Mouse (Mus musculus) right cerebral cortex, postnatal 36 days (tissue): ENCODE measurements around the gene Camsap2.

Experiments used
- DNase-seq, 2 experiments: peaks; one replicate each; pipeline ENCODE4 v3.0.0; 2022; ENCODE audit warnings: low spot score in 2 of 2, mixed read lengths in 1 of 2

The Camsap2 gene

GRCm38 (mm10) chr1:136258495-136258894 lies 87.4 kb downstream of the Camsap2 start:
- DNase-seq: no peak

DNA sequence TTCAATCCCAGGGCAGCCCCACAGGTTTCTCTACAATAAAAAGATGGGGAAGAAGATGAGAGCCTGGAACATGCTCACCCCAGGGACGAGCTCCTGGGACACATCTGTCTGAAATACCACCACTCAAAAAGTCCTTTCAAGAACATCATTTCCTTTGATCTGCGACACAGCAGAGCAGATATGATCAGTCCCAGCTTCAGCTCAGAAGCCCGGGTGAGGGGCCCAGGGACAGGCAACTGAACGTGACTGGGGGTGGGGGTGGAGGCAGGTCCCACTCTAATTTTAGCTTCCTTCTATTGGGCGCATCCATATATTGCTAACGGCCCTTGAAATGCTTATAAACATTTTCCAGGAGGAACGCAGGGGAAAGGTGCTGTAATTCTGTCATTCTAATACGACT lies 90.2 kb downstream of the Camsap2 start:
- no peak for DNase-seq

- no peak for DNase-seq
These were observed 90.7 kb downstream of the Camsap2 start for GRCm38 (mm10) chr1:136255174-136255573.

DNA sequence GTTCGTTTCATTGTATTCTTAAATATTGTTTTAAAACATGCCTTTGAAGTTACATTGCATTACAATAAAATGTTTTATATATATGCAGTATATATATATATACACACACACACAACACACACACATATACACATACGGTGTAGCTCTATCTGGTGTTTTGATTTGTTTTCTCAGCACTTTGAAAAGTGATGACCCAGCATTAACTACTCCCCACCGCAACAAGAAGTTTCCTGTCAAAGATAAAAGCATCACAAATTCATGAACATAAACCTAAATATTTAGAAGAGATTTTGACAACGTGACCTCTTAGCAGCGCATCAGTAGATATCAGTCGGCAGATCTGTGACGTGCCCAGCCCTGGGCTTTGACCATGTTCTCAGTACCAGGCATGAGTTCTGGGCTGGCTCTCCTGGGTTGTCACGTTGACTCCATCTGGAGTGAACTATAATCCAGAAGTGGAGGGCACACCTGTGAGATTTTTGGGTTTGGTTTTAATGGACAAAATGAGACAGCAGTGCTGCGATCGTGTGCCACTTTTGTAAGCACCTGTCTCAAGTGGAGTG lies 91.3 kb downstream of the Camsap2 start:
- no peak for DNase-seq

DNA sequence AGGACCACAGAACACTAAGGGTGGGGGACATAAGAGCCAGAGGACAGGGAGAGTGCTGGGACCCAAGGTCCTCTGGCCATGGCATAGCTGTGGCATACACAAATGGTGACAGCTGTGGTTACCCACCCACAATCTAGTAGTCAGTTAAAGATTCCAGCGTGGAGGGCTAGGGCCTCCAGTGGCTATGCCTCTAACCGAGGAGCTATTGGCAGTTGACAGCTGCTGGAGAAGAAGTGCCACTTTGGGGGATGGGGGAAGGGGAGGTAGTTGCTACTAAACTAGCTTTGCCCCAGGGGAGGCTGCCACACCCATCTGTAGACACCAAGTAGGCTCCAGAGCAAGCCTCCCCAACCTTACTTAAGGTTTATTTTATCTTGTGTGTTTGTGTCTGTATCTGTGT lies 92.4 kb downstream of the Camsap2 start:
- DNase-seq: no peak

- DNase-seq: no peak
These were observed 96.2 kb downstream of the Camsap2 start for GRCm38 (mm10) chr1:136249662-136250061.

- DNase-seq: no peak
These were observed 98.5 kb downstream of the Camsap2 start for GRCm38 (mm10) chr1:136247393-136247792.

GRCm38 (mm10) chr1:136244469-136244868 lies 101.4 kb downstream of the Camsap2 start:
- DNase-seq: no peak

DNA sequence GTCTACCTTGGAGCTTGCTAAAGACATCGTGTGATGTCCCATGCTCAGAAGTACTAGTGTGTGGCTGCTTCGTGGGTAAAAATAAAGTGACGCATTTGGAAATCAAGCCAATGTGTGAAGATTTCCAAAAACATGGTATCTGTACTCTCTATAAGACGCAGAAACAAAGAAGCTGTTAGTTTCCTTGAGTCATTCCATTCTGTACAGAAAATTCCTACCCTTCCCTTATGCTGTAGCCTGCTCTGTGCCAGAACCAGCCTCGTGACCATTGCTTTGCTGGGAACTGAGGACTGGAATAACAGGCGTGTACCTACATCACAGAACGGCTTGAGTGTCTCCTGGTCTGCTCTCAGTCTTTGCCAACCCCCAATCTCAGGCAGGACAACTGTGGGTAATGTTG lies 104.1 kb downstream of the Camsap2 start:
- peak in 1 of 2 experiments; percentile 16 for DNase-seq

- no peak for DNase-seq
These were observed 107.4 kb downstream of the Camsap2 start for GRCm38 (mm10) chr1:136238495-136238894.

- no peak for DNase-seq
These were observed 111.3 kb downstream of the Camsap2 start for GRCm38 (mm10) chr1:136234595-136235092.

DNA sequence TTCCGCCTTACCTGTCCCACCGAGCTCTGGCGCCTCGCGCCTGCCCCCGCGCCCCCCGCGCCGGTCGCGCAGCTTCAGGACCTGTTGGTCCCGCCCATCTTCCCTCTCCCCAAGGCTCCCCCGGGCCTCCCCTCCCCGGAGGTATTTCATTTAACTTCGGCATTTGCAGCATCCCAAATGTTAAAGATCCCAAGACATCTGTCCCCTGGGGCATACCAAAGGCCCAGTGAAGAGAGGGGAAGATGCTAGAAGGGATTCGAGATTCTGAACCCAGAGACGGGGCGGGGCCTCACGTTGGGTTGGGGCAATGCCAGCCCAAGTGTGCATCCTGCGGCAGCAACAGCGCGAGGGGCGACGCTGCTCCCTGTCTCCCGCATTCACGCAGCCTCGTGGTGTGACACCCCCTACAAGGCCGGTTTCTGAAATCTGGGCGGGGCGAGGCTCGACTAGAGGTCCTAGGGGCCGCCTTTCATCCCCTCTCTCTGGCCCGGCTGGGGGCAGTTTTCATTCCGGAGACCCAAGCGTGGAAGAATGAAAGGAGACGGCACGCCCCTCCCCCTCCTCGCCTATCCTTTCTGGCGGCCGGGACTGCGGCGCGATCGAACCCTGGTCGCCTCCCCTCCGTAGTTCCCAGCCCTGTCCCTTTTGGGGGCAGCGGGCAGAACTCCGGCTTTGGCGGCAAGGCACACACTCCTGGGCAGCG lies 111.9 kb downstream of the Camsap2 start, which contains the start of gene Inava:
Gene Inava (minus strand): TSS at position 373 of the 703 bp plus-strand sequence.
- DNase-seq: no peak

- no peak for DNase-seq
These were observed 112.7 kb downstream of the Camsap2 start for GRCm38 (mm10) chr1:136232986-136233790.

GRCm38 (mm10) chr1:136232285-136232926 lies 113.5 kb downstream of the Camsap2 start:
- no peak for DNase-seq

GRCm38 (mm10) chr1:136231596-136231995 lies 114.3 kb downstream of the Camsap2 start:
- no peak for DNase-seq

DNA sequence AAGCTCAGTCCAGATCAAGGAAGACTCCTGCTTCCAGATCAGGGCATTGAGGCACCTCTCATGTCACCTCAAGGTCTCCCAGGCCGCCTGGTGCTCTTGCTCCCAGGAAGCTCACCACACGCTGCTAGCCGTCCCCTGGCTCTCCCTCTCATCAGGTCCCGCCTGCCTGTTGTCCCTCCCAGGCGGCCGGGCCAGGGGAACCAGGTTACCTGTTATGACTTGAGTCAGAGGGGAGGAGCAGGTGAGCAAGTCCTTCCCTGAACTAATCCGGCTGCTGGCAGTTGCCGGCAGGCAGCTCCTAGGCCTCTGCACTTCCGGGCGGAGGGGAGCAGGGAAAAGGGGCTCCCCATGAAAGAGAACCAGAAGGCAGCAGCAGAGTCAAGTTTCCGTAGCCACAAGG lies 115.7 kb downstream of the Camsap2 start:
- no peak for DNase-seq

GRCm38 (mm10) chr1:136229040-136229373 lies 116.9 kb downstream of the Camsap2 start:
- no peak for DNase-seq

DNA sequence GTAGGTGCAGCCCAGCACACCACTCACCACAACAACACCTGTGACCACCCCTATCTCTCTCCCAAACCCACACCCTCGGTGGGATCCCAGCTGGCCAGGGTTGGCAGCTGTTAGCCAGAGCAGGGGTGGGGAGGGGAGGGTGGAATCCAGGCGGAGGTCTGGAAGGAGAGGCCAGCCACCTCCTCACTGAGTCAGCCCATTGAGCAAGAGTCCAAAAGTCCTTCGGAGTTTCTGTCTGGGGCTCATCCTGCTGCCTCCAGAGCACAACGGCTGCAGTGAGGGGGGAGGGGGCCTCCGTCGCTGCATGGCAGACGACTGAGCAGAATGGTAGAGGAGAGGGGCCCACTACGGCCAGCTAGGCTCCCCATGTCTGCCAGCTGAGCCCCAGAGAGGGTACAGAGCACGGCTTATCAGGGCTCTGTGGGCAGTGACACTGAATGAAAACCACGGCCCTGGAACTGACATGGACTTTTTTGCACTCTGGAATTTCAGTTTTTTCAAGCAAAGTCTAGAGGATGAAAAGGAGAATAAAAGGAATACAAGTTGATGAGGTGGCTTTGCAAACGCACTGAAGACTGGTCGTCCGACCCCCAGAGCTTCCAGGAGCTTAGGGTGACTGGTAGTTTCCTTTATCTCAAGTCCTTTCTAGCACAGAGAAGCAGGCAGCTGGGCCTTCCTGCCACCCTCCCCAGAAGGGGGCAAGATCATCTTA lies 117.4 kb downstream of the Camsap2 start:
- no peak for DNase-seq

GRCm38 (mm10) chr1:136227870-136228269 lies 118.0 kb downstream of the Camsap2 start:
- no peak for DNase-seq

DNA sequence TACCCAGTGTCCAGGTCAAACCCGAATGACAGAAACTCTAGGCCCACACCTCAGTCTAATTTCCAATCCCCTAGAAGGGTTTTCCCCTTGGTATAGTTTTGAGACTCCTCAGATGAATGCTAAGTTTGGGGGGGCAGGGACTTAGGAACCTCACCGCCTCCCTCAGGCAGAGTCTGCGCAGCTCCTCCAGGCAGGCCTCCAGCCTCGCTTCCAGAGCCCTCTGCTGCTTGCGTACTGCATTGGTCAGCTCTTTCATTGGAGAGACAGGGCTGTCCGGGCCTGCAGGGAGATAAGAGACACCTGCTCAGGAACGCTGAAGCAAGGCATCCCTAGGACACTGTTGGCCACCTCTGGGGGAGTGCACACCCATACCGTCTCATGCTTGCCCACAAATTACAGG lies 119.3 kb downstream of the Camsap2 start:
- DNase-seq: no peak

GRCm38 (mm10) chr1:136225846-136226245 lies 120.1 kb downstream of the Camsap2 start:
- no peak for DNase-seq
